Mouse (Mus musculus): ENCODE results near the gene Klhl7. TPM values are rescaled to one million over a fixed set of nuclear protein-coding genes. Genes with fewer than 3 reads are reported as not detected.

Gene Klhl7
- polyA plus RNA-seq (2014; fragmentation: Nextera tagmentation; extraction: Ambion mirVana), result 118 and 129 TPM in 2 replicates

DNA sequence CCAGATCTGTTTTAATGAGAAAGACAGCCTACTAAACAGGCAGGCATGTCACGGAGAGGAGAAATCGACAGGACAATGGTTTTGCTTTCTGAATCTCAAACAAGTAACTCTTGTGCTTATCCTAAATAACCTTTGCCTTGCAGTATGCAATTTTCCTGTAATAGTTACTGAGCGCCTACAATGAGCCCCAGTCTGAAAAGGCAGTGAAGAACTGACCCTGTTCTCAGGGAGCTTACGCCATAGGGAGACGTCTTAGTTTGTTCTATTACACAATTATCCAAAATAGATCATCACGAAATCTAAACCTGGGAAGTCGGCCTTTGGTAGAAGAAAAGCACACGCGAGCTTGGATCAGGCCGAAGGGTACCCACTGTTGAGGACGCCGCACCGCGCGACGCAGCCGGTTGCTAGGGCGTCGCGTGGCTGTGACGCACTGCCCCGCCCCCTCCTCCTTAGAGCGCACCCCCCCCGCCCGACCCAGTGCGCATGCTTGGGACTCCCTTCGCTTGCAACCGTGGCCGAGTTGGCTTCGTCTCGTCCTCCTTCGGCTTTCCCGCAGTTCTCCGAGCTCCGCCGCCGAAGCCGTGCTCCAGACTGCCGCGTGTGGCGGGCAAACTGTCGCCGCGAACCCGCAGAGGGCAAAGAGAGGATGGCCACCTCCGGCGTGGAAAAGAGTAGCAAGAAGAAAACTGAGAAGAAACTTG is at the start of gene Klhl7:
TSS of gene Klhl7 (plus strand) at position 500 of the 704 bp plus-strand sequence.
- H3K4me2 ChIP-seq (ENCODE audit: low read depth, low read length, severe bottlenecking), result peak within 1 kb of the TSS; percentile 73
- peaks cover 2% of the 10 kb centered on the region; the same call in 1 of the 2 replicates for H3K4me1 ChIP-seq (replicated peaks; ENCODE audit: control insufficient read depth, insufficient read depth, low read length)
- WGBS, result 2% methylated on average over 47 of the region's 47 CpGs
- ATAC-seq (replicated peaks; ENCODE audit: low FRiP score), result peak; percentile 97
- H3K27ac ChIP-seq (ENCODE audit: low read depth, low read length), result peak within 1 kb of the TSS; percentile 82
- H3K9ac ChIP-seq (ENCODE audit: low read length), result peak within 1 kb of the TSS; percentile 94
- H3K9me3 ChIP-seq (ENCODE audit: control insufficient read depth, low read length), result no peaks in the 10 kb centered on the region
- no peaks in the 10 kb centered on the region for H3K27me3 ChIP-seq (ENCODE audit: control insufficient read depth, insufficient read depth, low read length)
- no peaks in the 10 kb centered on the region for H3K36me3 ChIP-seq (ENCODE audit: control insufficient read depth, insufficient read depth, low read length)
- peak; percentile 97 for DNase-seq (ENCODE audit: low spot score)
- peak within 1 kb of the TSS; percentile 78 for H3K4me3 ChIP-seq (ENCODE audit: low read depth, low read length)

DNA sequence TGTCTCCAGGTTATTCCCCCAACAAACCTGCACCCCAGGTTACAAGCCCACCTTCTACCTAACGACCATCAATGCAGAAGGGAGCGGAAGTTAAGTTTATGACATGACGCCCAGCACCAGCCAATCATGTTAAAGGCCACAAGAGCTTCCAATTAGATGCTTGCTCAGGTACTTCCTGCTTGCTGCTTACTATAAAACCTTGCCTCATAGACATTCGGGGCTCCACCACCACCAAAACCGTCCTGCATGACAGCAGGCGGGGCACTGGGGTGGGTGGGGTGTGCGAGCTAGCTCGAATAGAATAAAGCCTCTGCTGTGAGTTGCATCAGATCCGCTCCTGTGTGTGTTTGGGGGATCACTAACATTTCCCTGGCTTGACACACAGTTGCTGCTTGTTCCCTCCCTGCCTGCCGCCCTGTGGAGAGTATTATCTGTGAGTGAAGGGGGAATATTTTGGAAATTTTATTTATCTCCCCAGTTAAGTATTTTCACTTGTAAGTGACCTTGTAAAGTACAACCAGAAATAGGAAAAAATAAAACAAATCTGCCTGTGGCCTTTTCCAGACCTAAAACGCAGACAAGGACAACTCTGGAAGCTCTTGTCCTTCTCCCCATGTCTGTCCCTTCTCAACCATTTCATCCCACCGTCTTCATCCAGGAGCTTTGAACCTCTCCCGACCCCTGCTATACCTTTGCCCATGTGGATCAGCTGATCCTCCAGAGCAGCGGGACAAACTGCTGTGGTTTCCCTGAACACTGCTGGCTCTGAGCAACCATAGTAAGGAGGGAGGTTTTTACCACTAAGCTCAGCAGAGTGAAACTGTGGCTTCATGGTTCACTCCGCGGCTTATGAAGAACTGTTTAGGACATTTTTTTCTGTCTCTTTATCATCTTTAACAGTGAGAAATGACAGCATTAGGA is 48.4 kb upstream of the Klhl7 start:
- H3K4me1 ChIP-seq (replicated peaks; ENCODE audit: control insufficient read depth, insufficient read depth, low read length), result no peaks in the 10 kb centered on the region
- no peak for ATAC-seq (replicated peaks; ENCODE audit: low FRiP score)
- H3K27me3 ChIP-seq (ENCODE audit: control insufficient read depth, insufficient read depth, low read length), result no peaks in the 10 kb centered on the region
- no peak overlapping the region for H3K9ac ChIP-seq (ENCODE audit: low read length)
- H3K9me3 ChIP-seq (ENCODE audit: control insufficient read depth, low read length), result no peaks in the 10 kb centered on the region; the same call in 1 of the 2 replicates
- H3K4me2 ChIP-seq (ENCODE audit: low read depth, low read length, severe bottlenecking), result no peak overlapping the region
- 76% methylated on average over 16 of the region's 16 CpGs for WGBS
- DNase-seq (ENCODE audit: low spot score), result no peak
- H3K4me3 ChIP-seq (ENCODE audit: low read depth, low read length), result no peak overlapping the region
- H3K27ac ChIP-seq (ENCODE audit: low read depth, low read length), result no peak overlapping the region
- no peaks in the 10 kb centered on the region for H3K36me3 ChIP-seq (ENCODE audit: control insufficient read depth, insufficient read depth, low read length)

DNA sequence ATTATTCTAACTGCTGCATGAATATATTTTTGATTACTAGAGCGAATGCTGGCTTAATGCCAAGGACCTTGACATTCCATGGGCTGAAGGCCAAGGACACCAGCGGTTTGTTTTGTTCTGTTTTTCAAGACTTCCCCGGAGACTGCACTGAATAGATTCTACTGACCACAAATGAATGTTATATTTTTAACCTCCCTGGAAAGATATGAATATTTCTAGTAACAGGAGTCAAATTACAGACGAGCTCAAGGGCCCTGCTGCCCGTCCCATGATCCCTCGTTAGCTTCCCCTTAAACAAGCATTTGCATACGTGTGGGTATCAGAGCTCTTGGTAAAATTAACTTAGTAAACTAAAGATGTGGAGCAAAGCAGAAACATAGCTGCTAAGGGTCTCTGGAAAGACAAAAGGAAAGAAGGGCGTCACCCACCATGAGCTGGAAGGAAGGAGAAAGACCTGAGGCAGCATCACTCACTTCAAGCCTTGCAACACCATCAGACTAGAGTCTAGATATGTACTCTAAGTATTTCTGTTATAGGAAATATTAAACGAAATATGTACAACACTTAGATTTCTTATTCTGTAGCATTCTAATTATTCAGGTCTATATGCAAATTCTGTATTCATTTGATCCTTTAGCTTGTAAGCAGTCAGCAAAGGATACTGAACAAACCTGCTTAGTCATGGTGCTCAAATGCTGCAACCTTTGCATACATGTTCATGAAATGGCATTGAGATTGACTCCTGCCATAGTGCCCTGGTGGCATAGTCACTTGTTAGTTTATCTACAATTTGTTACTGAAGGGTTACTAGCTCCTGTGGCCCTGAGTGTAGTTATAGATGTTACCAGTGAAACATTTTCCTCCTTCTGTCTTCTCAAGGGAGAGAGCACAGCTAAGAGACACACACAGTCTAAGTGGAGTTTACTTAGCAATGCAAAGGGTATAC is 46.9 kb upstream of the Klhl7 start:
- ATAC-seq (replicated peaks; ENCODE audit: low FRiP score) (no peak), DNase-seq (ENCODE audit: low spot score) (no peak)
- Histone ChIP-seq H3K4me2 (ENCODE audit: low read depth, low read length, severe bottlenecking) (no peak overlapping the region), H3K9ac (ENCODE audit: low read length) (no peak overlapping the region), H3K4me3 (ENCODE audit: low read depth, low read length) (no peak overlapping the region), H3K36me3 (ENCODE audit: control insufficient read depth, insufficient read depth, low read length) (no peaks in the 10 kb centered on the region), H3K4me1 (replicated peaks; ENCODE audit: control insufficient read depth, insufficient read depth, low read length) (no peaks in the 10 kb centered on the region), H3K27ac (ENCODE audit: low read depth, low read length) (no peak overlapping the region), H3K27me3 (ENCODE audit: control insufficient read depth, insufficient read depth, low read length) (no peaks in the 10 kb centered on the region), H3K9me3 (ENCODE audit: control insufficient read depth, low read length) (no peaks in the 10 kb centered on the region; the same call in 1 of the 2 replicates)
- WGBS, result 68% methylated on average over 9 of the region's 9 CpGs

DNA sequence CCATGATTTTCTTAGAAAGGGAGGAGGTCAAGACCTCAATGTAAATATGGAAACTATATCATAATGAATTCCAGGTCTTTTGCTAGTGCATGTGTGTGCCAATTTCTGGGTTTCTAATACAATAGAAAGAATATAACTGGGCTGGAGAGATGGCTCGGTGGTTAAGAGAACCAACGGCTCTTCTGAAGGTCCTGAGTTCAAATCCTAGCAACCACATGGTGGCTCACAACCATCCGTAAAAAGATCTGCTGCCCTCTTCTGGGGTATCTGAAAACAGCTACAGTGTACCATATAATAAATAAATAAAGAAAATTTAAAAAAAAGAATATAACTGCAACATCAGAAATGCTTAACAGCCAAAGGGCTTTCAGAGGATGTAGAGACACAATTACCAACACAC is 46.0 kb upstream of the Klhl7 start:
- no peak overlapping the region for H3K27ac ChIP-seq (ENCODE audit: low read depth, low read length)
- H3K9ac ChIP-seq (ENCODE audit: low read length), result no peak overlapping the region
- no peak overlapping the region for H3K4me2 ChIP-seq (ENCODE audit: low read depth, low read length, severe bottlenecking)
- H3K4me3 ChIP-seq (ENCODE audit: low read depth, low read length), result no peak overlapping the region
- no peaks in the 10 kb centered on the region for H3K4me1 ChIP-seq (replicated peaks; ENCODE audit: control insufficient read depth, insufficient read depth, low read length)
- ATAC-seq (replicated peaks; ENCODE audit: low FRiP score), result no peak
- 87% methylated on average over 3 of the region's 3 CpGs for WGBS
- DNase-seq (ENCODE audit: low spot score), result no peak
- H3K27me3 ChIP-seq (ENCODE audit: control insufficient read depth, insufficient read depth, low read length), result no peaks in the 10 kb centered on the region
- H3K9me3 ChIP-seq (ENCODE audit: control insufficient read depth, low read length), result no peaks in the 10 kb centered on the region; the same call in 1 of the 2 replicates
- no peaks in the 10 kb centered on the region for H3K36me3 ChIP-seq (ENCODE audit: control insufficient read depth, insufficient read depth, low read length)

DNA sequence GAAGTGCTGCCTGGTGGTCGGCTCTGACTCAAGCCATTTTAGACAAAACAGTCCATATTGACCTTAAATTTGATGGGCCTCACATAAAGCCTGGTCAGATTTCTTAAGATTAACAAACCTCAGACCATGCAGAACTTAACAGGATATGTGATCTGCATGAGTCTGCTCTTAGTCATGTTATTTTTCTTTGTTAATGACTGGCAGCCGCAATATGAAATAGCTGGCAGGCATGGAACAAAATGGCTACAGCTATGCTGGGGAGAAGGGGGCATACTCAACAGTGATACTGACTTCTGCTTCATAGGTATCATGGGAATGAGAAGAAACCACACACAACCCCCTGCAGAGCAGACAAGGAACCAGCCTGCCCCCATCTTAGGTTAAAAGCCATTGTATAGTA is 43.5 kb upstream of the Klhl7 start:
- H3K9ac ChIP-seq (ENCODE audit: low read length), result no peak overlapping the region
- no peak for ATAC-seq (replicated peaks; ENCODE audit: low FRiP score)
- no peak overlapping the region for H3K27ac ChIP-seq (ENCODE audit: low read depth, low read length)
- no peak overlapping the region for H3K4me3 ChIP-seq (ENCODE audit: low read depth, low read length)
- H3K4me2 ChIP-seq (ENCODE audit: low read depth, low read length, severe bottlenecking), result no peak overlapping the region
- no peaks in the 10 kb centered on the region for H3K4me1 ChIP-seq (replicated peaks; ENCODE audit: control insufficient read depth, insufficient read depth, low read length)
- H3K9me3 ChIP-seq (ENCODE audit: control insufficient read depth, low read length), result no peaks in the 10 kb centered on the region; the same call in 1 of the 2 replicates
- H3K36me3 ChIP-seq (ENCODE audit: control insufficient read depth, insufficient read depth, low read length), result no peaks in the 10 kb centered on the region
- no peak for DNase-seq (ENCODE audit: low spot score)
- WGBS, result 94% methylated on average over 2 of the region's 2 CpGs
- no peaks in the 10 kb centered on the region for H3K27me3 ChIP-seq (ENCODE audit: control insufficient read depth, insufficient read depth, low read length)

DNA sequence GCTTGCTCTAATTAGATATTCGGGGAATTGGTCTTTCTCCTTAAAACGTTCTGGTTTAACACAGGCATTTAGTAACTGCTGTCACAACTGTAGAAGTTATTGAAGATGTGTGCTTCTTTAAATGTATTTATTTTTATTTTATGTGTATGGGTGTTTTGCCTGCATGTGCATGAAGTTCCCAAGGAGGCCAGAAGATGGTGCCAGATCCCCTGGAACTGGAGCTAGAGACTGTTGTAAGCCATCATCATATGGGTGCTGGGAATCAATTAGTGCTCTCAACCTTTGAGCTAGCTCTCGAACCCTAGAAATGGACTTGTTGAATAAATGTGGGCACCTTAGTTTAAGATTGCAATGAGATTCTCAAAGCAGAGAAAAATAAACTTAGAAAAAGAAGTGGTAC is 42.8 kb upstream of the Klhl7 start:
- no peak for ATAC-seq (replicated peaks; ENCODE audit: low FRiP score)
- 72% methylated on average over 3 of the region's 3 CpGs for WGBS
- no peak for DNase-seq (ENCODE audit: low spot score)
- no peak overlapping the region for H3K4me2 ChIP-seq (ENCODE audit: low read depth, low read length, severe bottlenecking)
- no peak overlapping the region for H3K27ac ChIP-seq (ENCODE audit: low read depth, low read length)
- no peak overlapping the region for H3K9ac ChIP-seq (ENCODE audit: low read length)
- H3K27me3 ChIP-seq (ENCODE audit: control insufficient read depth, insufficient read depth, low read length), result no peaks in the 10 kb centered on the region
- no peaks in the 10 kb centered on the region for H3K36me3 ChIP-seq (ENCODE audit: control insufficient read depth, insufficient read depth, low read length)
- no peaks in the 10 kb centered on the region; the same call in 1 of the 2 replicates for H3K9me3 ChIP-seq (ENCODE audit: control insufficient read depth, low read length)
- H3K4me3 ChIP-seq (ENCODE audit: low read depth, low read length), result no peak overlapping the region
- H3K4me1 ChIP-seq (replicated peaks; ENCODE audit: control insufficient read depth, insufficient read depth, low read length), result no peaks in the 10 kb centered on the region

DNA sequence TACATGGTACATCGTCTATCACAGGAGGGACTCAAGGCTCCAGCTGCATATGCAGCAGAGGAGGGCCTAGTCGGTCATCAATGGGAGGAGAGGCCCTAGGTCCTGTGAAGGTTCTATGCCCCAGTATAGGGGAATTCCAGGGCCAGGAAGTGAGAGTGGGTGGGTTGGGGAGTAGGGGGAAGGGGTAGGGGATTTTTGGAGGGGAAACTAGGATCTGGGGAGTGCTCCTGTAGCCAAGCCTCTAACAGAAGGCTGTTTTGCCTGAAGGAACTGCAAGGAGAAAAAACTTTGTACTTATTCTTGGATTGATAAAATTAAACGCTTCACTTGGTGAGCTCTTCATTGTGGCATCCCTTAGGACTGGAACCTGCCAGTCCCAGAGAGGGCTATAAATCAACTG is 39.5 kb upstream of the Klhl7 start:
- Histone ChIP-seq H3K4me1 (replicated peaks; ENCODE audit: control insufficient read depth, insufficient read depth, low read length) (no peaks in the 10 kb centered on the region), H3K9ac (ENCODE audit: low read length) (no peak overlapping the region), H3K4me3 (ENCODE audit: low read depth, low read length) (no peak overlapping the region), H3K9me3 (ENCODE audit: control insufficient read depth, low read length) (no peaks in the 10 kb centered on the region), H3K27me3 (ENCODE audit: control insufficient read depth, insufficient read depth, low read length) (no peaks in the 10 kb centered on the region), H3K4me2 (ENCODE audit: low read depth, low read length, severe bottlenecking) (no peak overlapping the region), H3K27ac (ENCODE audit: low read depth, low read length) (no peak overlapping the region), H3K36me3 (ENCODE audit: control insufficient read depth, insufficient read depth, low read length) (no peaks in the 10 kb centered on the region)
- WGBS, result 73% methylated on average over 3 of the region's 3 CpGs
- DNase-seq (ENCODE audit: low spot score) (no peak), ATAC-seq (replicated peaks; ENCODE audit: low FRiP score) (no peak)

DNA sequence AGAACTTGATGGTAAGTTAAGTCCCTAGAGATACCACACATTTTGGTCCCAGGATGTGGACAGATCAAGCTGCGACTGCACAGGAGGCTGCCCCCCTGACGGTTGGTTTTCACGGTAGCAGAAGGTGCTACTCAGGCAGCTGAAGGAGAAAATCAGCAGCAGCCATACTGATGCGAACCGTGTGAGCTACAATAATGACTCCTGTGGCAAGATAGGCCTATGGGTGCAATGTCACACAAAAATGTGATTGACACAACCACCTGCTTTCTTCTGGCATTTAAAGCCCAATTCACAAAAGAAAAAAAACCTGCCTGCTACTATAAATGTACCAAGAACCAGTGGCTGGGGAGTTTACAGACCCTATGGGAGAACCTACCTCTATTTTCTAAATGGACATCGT is 37.4 kb upstream of the Klhl7 start:
- Histone ChIP-seq H3K9ac (ENCODE audit: low read length) (no peak overlapping the region), H3K36me3 (ENCODE audit: control insufficient read depth, insufficient read depth, low read length) (no peaks in the 10 kb centered on the region), H3K4me2 (ENCODE audit: low read depth, low read length, severe bottlenecking) (no peak overlapping the region), H3K4me3 (ENCODE audit: low read depth, low read length) (no peak overlapping the region), H3K27me3 (ENCODE audit: control insufficient read depth, insufficient read depth, low read length) (no peaks in the 10 kb centered on the region), H3K9me3 (ENCODE audit: control insufficient read depth, low read length) (no peaks in the 10 kb centered on the region), H3K27ac (ENCODE audit: low read depth, low read length) (no peak overlapping the region), H3K4me1 (replicated peaks; ENCODE audit: control insufficient read depth, insufficient read depth, low read length) (no peaks in the 10 kb centered on the region)
- 85% methylated on average over 6 of the region's 6 CpGs for WGBS
- no peak for ATAC-seq (replicated peaks; ENCODE audit: low FRiP score)
- DNase-seq (ENCODE audit: low spot score), result no peak

Measured in forebrain, embryonic 11.5 days (tissue).